Mouse (Mus musculus) liver, postnatal 0 days (tissue): ENCODE data around the gene Nt5e.

Experiments
- CTCF ChIP-seq: sonication (generic); IDR thresholded peaks from 2 replicates; pipeline ENCODE4 v1.5.1; 2016; ENCODE audit warnings: antibody characterized with exemption, low read depth
- EP300 ChIP-seq: IDR thresholded peaks from 2 replicates; pipeline ENCODE4 v1.6.1; 2016; ENCODE audit warnings: antibody characterized with exemption, low read depth, mild to moderate bottlenecking

DNA sequence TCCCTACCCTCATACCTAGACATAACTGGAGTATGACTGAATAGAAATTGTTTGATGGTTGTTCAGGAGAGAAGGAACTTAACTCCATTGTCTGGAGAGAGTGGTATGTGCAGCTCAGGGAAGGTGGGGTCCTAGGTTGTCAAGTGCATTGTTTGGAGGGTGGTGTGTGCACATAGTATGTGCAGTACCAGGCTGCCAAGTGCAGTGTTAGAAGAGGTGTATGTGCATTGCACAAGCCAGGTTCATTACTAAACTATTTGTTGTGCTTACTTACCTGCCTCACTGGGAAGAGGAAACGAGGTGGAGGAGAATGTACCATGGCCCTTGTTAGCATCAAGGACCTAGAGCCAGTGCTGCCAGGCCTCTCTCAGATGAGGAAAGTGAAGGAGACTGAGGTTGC is 23.3 kb downstream of the Nt5e start:
- TF ChIP-seq EP300 (no peak), CTCF (no peak)
